Mouse (Mus musculus): ENCODE data around the gene Abhd4.

The Abhd4 gene

GRCm38 (mm10) chr14:54300136-54300535, 46.1 kb downstream of the Abhd4 start:
- DNase-seq = no peak

DNA sequence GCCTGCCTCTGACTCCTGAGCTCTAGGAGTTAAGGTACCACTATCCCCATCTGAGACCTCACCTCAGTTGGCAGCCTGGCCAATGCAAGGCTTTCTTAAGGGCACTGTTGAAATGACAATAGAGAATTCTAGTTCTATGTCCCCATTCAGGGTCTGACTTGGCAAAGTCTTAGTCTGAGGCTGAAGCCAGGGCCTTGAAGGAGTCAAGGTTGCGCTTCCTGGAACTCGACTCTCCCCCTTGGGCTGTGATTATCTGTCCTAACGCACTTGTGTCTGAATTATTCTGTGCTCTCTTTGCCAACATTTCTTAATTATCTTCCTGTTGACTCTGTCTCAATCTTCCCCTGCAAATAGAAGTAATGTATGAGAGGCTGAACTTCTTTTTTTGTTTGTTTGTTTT, 46.7 kb downstream of the Abhd4 start:
- DNase-seq = no peak

GRCm38 (mm10) chr14:54311763-54312162, 57.8 kb downstream of the Abhd4 start:
- no peak for DNase-seq
